Mouse (Mus musculus) yolk sac, embryonic 10.5 days (tissue): ENCODE results near the gene Gm7173.
A peak's percentile ranks its signal among the peaks of the same experiment; 100 is the strongest.

Experiments
- DNase-seq: peaks from one replicate; pipeline ENCODE4 v3.0.0-alpha.2; 2017; ENCODE audit warnings: low spot score

Gm7173 gene

DNA sequence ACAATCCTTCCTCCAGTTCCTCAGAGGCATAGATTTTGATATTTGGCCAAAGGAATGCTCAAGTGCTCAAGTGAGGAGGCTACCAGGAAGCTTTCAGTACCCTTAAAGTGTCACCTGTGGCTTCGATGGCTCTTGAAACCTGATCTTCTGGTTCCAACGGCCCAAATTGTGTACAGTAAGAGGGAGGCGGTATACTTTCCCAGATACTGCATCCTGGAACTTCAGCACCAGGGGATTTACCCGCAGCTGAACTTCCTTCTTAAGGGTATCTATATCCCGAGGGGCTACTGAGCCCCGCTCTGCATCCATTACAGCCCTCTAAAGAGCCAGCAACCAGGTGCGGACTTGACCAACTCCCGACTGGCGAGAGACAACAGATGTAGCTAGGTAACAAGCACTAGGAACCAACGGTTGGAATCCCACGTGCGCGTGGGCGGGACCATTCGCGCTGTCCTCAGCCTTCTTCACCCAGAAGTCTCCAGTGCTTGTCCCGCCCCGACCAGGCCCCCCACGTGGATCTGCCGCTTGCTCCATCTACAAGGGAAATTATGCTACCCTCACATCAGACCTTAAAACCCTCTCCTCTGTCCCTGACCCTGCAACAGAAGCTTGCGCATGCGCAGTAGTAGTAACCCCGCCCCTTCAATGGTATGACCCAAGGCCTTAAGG is at the start of gene Gm7173:
Gene Gm7173 (minus strand): TSS at position 309 of the 669 bp plus-strand sequence.
- peak; percentile 19 for DNase-seq

DNA sequence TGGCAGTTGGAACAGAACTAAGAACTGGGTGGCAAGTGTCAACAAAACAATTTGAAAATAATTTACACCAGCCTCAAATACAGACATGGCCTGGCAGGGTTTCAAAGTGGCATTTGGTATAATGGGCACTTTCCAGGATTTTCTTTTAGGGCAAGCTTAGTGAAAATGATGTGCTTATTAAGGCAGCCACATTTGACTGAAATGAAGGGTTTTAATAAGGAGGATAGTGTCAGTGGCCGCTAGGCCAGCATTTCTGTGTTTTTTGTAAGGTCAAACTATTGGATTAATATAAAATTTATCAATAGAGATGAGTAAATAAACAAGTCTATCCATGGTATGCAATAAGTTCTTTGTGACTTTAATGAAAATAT is 546 bp upstream of the Gm7173 start:
- DNase-seq = no peak

DNA sequence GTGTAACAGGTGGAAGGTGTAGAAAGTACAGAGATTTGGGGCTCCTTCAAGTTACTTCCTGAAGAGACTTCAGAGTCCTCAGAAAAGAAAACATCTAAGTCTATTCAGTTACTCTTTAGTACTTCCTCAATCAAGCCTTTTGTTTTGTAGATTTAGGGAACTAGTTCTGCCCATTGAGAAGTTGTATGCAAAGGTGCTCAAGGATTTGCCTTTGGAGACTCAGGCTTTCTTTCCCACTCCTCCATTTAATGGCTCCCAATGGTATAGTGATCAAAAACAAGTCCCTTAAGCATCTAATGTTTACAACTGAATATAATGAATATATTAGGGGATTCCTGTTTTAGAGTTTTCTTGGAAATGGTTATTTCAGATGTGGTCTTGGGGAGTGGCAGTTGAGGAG is 200.3 kb downstream of the Gm7173 start:
- no peak for DNase-seq
